Mouse (Mus musculus): ENCODE measurements at regions not wholly inside any gene's neighbourhood (a gene's known extent, or its start where the extent isn't known, plus 50 kb on each side); places are given as distances from the start of the nearest gene placed in this dataset.

DNA sequence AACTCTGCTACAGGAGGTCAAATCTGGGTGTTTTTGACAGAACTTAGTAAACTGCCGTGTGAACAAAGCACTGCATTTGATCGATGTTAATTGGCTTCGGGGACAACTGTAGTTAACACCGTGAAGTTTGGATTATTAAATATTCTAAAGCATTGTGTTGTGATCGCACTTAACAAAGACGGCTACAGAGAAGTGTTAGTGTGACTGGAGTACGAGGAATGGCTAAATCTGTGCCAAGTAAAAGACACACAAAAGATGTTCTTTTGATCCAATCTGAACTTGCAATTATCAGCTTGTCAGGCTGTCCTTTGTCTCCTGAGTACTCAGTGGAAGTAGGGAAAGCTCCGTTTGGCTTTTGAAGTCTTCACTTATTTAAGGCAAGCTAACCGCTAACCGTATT is 259.7 kb downstream of the Tmem182 start:
- ATAC-seq (ENCODE audit: low TSS enrichment) = no peak

DNA sequence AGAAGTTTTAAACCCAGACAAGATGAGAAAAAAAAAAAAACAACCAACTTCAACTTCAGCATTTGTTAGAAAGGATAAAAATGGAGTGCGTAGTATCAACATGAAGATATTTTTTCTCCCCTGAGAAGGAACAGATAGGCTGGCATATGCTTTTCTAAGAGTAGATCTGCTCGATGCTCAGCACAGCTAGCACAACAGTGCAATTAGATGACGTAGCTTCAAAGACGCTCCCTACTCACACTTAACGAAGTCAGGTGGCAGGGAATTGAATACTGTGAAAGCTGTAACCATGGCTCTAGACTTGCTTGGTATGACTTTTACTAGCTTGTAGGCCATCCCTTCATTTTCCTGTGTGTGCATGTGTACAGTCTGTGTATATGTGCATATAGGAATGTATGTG is 299.5 kb downstream of the Tmem182 start:
- ATAC-seq (ENCODE audit: low TSS enrichment) = peak; percentile 91

DNA sequence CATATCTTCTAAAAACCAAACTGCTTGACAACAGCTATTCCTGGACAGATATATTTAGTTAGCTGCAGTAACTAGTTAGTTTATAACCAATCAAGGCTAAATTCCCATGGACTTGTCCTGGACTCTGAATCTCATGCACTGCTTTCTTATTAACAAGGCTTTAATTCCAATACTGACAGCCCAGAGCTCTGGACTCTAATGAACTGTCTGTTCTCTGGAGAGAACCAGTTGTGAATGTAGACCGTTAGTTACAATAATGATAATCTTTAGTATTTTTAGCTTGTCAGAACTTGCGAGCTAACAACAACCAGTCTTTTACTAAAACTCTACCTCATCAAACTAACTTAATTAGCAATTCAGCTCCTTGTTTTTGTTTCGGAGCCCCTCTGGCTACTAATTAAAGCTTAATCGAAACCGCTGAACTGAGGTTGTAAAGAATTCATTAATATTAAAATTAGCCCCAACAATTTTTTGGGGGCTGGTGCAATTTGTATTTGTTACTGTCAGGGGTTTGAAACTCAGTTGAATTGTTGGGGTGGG is 316.3 kb downstream of the Tmem182 start:
- no peak for ATAC-seq (ENCODE audit: low TSS enrichment)

- ATAC-seq (ENCODE audit: low TSS enrichment) = no peak
Observed at GRCm38 (mm10) chr1:41131410-41131809, 326.0 kb downstream of the Tmem182 start.

GRCm38 (mm10) chr1:41133143-41133542 is 327.7 kb downstream of the Tmem182 start:
- no peak for ATAC-seq (ENCODE audit: low TSS enrichment)

- ATAC-seq (ENCODE audit: low TSS enrichment) = no peak
Observed at GRCm38 (mm10) chr1:41133946-41134345, 328.5 kb downstream of the Tmem182 start.

DNA sequence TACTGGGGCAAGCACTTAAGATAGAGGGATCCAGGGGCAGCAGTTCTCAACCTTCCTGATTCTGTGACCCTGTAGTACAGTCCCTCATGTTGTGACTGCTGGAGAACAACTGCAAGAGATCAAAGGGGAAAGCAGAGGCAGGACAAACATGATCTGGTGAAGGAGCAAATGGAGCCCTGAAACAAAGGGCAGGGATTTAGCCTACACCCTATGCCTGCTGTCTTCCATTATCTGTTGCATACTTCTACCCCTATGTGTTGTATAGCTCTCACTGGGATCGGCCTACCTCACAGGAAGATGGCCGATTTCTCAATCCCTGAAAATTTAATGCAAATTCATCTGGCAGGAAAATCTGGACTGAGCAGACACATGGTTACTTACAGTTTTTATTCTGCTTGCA is 334.3 kb downstream of the Tmem182 start:
- no peak for ATAC-seq (ENCODE audit: low TSS enrichment)

DNA sequence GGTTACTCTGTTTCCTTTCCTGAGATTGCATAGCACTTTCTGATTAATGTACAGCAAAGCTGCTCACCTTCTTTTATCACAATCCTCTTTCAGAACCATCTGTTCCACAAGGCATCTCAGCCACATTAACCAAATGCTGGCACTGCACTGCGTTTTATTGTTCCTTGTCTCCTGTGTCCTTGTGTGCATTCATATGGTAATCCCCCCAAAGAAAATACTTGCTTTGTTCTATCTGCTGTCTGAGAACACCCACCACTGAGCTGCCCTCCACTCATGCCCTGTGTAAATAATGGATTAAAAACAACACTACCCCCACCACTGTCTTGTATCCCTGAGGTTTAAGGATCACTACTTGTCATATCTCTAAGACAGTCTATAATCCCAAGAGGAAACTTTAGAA is 335.1 kb downstream of the Tmem182 start:
- no peak for ATAC-seq (ENCODE audit: low TSS enrichment)

- ATAC-seq (ENCODE audit: low TSS enrichment) = no peak
Observed at GRCm38 (mm10) chr1:41141992-41142391, 336.6 kb downstream of the Tmem182 start.

DNA sequence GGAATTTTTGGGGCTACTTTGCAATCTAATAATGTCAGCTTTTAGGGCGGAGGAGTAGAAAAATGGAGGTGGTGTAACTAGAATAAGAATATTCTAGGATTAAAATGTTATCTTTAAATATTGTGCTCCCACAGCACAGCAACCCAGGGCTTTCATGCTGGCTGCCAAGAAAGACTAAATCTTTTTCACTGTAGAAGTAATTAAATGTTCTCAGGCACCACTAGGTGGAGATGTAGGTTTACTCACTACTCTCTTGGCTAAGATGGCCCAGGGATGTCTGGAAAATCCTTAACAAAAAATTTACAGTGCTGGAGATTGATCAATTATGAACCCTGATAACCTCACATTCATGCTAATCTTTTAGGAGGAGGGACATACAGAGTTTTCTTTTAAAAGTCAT is 347.1 kb downstream of the Tmem182 start:
- ATAC-seq (ENCODE audit: low TSS enrichment) = peak; percentile 96

- ATAC-seq (ENCODE audit: low TSS enrichment) = no peak
Observed at GRCm38 (mm10) chr1:41153174-41153999, 348.0 kb downstream of the Tmem182 start.

GRCm38 (mm10) chr1:41154198-41154597 is 348.8 kb downstream of the Tmem182 start:
- ATAC-seq (ENCODE audit: low TSS enrichment) = no peak

DNA sequence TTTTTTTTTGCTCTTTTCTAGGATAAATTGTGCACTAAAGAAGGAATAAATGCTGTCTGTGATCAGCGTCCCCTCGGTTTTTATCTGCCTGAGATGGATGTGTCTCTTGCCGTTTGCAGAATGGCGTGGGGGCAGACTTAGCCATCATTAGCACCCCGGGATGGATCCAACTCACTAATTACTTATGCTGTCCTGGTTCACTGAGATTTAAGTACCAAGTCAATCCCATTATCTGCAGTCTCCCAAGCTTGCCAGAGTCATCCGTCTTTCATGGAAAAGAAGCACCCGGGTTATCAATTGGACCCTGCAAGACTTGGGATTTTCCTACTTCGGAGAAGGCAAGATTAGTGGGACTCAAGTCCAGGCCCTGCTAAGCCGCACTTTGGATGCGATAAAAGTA is 351.5 kb downstream of the Tmem182 start:
- ATAC-seq (ENCODE audit: low TSS enrichment) = no peak

DNA sequence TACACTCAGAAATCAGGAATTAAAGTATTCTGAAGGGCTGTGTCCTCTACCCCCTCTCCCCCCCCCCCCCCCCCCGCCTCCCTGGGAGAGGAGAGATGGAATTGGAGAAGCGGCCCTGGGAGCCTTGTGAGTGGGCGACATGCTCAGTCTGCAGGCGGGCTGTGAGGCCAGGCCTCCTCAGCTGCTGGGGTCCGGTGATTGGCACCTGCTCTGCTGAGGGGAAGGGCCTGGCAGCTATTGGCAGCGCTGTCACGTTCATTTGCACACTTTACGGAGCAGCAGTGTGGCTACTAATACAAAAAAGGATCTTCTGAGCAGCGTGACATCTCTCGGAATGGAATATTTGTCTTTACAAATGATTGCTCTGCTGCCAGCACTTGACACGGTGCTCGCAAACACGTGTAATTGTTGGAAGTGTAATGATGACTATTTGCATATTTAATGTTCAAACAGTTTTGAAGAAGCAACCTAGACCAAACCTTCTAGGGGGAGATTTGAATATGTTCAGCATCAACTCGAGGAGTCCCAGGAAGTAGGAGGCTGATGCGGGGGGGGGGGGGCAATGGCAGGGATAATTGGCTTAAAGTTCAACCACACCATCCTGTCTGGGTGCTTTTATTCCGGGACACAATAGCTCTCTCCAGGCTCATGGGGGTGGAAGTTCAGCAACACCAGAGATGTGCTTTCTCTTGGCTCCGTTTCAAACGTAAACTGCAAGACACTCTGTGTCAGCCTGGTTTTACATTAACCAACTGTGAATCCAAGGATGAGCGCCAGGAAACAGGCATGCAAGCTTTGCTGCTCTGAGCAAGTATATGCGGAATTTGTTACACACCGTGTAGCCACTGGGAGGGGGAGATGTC is 352.5 kb downstream of the Tmem182 start:
- peak; percentile 78 for ATAC-seq (ENCODE audit: low TSS enrichment)

GRCm38 (mm10) chr1:41165878-41166786 is 360.7 kb downstream of the Tmem182 start:
- ATAC-seq (ENCODE audit: low TSS enrichment) = no peak

- ATAC-seq (ENCODE audit: low TSS enrichment) = no peak
Observed at GRCm38 (mm10) chr1:41166787-41167420, 361.5 kb downstream of the Tmem182 start.

GRCm38 (mm10) chr1:41186991-41187390 is 381.6 kb downstream of the Tmem182 start:
- no peak for ATAC-seq (ENCODE audit: low TSS enrichment)

- ATAC-seq (ENCODE audit: low TSS enrichment) = no peak
Observed at GRCm38 (mm10) chr1:41212876-41213275, 407.5 kb downstream of the Tmem182 start.

DNA sequence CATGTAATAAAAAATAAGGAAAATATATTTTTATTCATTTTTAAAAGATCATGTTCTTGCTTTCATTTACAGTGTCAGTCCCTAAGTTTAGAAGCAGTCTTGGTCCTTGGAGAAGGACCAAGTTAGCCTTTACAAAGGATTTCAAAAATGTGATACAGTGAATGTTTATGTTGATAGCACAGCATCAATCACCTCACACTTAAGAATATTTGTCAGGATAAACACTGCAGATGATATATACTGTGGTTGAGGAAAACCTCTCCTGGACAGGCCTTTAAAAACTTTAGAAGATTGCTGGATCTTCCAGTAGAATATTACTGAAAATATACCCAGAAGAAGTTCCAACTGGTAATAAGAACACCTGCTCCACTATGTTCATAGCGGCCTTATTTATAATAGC is 420.4 kb downstream of the Tmem182 start:
- ATAC-seq (ENCODE audit: low TSS enrichment) = no peak

DNA sequence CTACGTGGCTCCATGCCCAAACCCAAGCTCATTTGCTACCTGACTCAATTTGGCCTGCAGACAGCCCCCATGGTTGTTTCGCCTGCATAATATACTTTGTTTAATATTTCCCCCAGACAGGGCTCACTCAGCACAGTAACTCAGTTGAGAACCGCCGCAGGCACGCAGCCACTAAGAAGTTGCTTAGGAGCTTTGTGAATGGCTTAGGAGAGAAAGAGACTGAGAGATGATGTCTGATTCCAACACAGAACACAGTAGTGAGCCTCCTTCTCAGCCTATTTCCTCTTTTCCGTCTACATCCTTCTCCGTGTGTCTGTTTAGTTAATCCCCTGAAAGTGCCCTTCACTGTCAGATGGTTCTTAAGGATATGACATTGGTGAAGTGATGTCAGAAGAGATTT is 429.9 kb downstream of the Tmem182 start:
- peak; percentile 67 for ATAC-seq (ENCODE audit: low TSS enrichment)

DNA sequence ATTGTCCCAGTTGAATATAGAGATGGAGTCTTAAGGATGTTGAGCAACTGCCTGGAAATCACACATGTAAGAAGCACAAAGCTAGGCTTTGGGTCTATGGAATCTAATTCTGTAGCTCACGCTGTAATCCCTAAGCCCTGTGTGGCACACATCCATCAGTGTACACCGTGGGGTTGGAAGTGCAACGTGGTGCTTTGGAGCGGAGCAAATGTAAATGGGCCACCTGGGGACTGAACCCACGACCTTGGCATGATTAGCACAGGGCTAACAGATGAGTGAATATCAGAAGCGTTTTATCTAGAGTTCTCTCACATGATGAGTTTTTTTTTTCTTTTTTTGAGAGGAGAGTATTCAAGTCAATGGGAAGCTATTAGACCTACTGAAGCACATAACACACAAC is 437.6 kb downstream of the Tmem182 start:
- ATAC-seq (ENCODE audit: low TSS enrichment) = no peak
